Mouse (Mus musculus) urinary bladder, adult 18-20 months (tissue): ENCODE measurements at regions not wholly inside any gene's neighbourhood (a gene's known extent, or its start where the extent isn't known, plus 50 kb on each side); places are given as distances from the start of the nearest gene placed in this dataset.
"Not testable (repeated sequence)": the region's sequence is repeated elsewhere in the genome, so short reads cannot be mapped to it uniquely, and the experiment has no call there.

ENCODE experiments used
- DNase-seq, 2 experiments: peaks; one replicate each; pipeline ENCODE4 v3.0.0; 2022; ENCODE audit warnings: low spot score in 2 of 2, mixed read lengths in 2 of 2

DNA sequence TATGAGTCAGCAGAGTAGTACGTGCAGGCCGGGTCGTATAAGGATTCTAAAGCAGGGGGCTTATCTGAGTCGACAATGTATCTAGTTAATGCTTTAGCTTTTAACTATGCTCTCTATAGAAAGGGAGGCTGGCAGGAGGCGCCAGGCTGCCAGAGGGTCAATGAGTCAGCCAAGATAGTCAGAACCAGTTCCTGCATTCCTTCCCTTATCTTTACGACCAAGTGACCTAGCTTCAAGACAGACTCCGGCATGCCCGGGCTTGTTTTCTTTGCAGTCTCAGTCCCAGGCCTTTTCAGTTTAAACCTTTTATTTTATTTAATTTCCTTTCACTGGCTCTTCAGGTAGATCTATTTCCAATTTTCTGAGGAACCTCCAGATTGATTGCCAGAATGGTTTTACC lies 374.0 kb upstream of the Nrxn1 start:
- peak in 1 of 2 experiments; percentile 53 for DNase-seq

DNA sequence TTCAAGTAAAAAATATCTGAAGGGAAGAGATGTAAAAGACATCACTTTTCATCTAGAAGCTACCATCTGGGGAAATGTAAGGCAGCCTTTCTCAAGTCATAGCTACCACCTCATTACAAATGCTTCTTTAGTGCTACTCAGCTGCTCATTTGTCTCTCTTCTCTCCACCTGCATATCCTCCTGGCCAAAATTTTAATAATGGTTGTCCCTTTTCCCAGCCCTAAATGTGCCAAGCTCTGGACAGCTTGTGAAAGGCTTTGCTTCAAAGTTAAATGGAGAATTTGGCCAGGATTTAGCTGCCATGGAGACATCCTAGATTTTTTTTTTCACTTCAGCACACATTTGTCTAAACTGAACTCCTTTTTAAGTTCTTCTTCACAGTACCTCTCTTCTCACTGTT lies 358.8 kb upstream of the Nrxn1 start:
- no peak for DNase-seq

DNA sequence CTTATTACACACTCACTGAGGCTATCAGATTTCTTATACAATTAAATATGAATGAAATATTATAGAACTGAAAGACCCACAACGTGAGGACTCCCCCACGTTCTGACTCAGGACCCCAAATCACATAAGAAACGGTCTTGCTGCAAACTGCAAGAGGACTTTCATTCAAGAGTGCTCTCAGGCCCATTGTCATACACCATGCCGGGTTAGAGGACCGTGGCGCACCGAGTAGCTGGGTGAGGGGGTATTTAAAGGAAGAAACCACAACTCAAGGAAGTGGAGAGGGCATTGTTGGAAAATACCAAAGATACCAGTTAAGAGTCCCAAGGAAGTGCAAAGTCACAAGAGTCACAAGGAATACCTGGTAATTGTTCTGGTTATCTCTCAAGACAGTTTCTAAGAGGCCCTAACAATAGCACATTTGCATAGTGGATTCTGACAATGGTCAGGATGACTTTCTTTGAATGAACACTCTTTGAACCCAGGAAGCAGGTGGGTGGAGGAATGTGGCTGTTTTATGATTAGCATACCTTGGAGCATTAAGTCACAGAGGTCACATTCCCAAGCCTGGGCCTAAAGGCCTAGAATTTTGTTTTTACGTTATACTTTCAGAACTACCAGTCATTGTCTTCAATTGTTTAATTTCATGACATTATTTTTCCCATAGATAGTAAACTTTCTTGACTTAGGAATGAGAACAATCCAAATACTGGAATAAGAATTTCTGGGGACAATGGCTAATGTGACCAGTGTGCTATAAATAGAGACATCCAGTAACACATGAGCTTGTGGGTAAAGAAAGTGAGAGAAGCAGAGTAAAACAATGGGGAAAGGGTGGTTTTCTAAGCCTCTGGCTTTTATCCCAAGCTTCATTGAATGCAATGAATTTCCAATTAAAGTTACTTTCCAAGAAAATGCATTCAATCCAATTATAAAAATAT lies 339.2 kb upstream of the Nrxn1 start:
- not testable (repeated sequence) for DNase-seq

DNA sequence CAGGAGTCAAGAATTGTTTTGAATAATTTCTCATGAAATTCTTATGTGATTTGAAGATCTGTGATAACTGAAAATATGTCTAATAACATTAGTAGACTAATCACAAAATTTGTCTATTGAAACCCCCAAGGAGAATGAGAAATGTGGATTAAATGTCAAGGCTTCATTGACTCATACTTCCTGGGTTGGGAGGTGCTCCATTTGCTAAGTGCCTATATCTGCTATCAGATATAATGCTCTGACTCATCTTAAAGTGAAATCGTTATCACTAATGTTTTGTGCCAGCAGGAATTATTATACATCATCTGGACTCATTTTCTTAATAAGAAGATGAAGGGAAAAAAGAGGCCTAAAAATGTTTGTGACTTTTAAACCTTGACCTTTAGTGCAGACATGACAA lies 337.5 kb upstream of the Nrxn1 start:
- DNase-seq = no peak

DNA sequence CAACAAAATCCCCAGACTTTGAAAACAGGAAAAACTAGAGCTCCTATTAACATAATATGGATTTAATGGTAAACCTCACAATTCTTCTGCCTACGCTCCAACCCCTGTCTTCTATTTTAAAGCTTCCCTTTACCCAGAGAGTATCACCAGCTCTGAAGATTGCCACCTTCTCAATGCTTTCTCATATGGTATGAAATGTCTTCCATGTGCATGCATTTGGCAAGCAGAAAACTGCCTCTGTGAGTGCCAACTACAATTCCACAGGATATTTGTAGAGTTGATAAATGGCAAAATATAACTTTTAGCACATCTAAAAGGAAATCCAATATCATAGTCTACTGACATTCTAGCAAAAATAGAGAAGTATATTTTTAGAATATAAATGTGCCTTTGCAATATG lies 332.2 kb upstream of the Nrxn1 start:
- no peak for DNase-seq

DNA sequence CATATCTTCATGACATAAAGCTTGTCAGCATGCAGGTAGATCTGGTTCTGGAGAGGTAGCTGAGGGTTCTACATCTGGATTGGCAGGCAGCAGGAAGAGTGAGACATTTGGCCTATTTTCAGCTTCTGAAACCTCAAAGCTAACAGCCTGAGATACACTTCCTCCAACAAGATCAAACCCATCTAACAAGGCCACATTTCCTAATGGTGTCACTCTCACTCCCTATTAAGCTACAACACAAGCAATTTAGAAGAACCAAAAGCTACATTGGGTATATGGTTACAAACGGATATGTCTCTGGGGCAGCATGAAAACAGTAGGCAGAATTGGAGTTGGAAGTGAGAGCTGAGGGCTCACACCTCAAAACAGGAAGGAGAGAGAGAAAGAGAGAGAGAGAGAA lies 325.7 kb upstream of the Nrxn1 start:
- DNase-seq = no peak

DNA sequence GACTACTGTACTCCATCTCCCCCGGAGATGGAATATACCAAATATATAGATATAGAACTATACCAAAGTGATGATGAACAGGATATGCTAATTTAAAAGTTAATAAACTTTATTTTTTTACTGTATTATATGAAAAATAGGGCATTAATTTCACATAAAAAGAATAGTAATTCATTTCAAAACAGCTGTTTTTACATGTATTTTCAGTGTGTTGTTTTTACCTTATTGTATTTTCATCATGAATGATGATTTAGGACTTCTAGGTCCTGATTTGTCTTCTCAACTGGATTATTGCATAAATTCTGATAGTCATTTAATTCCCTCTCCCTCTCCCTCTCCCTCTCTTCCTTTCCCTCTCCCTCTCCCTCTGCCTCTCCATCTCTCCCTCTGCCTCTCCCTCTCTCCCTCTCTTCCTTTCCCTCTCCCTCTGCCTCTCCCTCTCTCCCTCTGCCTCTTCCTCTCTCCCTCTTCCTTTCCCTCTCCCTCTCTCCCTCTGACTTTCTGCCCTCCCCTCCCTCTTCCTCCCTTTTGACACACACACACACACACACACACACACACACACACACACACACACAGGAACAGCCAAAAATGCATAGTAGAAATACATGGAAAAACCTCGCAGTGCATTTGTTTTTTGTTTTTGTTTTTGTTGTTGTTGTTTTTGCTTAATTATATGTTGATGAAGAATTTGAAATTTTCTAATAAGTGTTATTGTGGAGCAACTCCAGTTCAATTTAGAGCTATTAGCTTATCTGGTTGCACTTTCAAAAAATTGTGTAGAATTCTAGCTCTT lies 298.3 kb upstream of the Nrxn1 start:
- DNase-seq = no peak

DNA sequence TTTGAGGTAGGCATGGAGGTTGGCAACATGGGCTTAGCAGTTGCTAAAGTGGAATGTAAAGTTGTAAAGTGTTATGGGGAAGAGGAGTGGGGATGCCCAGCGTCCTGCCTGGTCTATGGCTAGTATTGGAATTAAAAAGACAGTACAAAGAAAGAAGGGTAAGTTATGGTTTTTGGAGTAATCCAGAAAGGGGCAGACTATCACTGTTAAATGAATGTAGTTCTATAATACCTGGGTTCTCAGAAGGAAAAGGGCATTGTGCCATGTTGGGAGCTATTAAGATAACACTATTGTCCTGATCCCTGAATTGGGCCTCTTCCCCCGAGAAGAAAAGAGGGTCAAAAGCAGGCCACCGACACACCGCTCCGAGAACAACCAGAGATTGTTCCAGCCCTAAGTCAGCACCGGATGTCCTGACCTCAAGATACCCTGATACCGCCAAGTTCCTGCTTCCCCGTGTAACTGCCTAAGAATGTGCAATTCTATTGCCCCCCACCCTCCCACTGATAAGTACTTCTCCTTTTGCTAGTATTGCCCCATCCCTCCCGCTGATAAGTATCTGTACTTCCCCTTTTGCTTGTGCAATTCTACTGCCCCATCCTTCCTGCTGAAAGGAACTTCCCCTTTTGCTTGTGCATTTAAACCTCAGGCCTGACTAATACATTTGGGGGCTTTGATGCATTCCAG lies 297.2 kb upstream of the Nrxn1 start:
- DNase-seq = not testable (repeated sequence)

DNA sequence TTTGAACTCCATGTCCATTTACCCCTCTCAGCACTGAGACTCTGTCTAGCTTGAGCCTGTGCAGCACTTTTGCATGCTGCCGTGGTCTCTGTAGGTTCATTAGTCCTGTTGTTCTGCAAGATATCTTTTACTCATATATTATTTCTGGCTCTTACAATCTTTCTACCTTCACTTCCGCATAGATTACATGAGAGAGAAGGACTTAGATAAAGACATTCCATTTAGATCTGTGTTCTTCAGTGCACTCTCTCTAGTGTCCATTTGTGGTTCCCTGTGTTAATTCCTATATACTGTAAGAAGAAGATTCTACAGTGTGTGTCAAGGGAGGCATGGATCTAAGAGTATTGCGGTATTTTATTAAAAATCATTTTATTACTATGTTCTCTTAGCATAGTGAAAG lies 295.6 kb upstream of the Nrxn1 start:
- no peak for DNase-seq

DNA sequence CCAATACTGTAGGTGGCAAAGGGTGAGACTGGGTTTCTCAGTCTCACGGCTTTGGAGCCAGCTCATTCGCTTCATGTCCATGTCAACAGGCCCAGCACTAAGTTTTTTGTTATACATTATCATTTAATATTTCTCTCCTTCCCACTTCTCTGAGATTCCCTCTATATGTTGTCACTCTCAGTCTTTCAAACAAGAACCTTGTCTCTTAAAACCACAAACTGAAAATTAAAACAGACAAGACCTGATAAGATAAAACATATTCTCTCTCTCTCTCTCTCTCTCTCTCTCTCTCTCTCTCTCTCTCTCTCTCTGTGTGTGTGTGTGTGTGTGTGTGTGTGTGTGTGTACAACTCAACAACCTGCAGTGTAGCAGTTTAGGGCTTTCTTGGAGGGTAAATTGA lies 295.2 kb upstream of the Nrxn1 start:
- no peak for DNase-seq

DNA sequence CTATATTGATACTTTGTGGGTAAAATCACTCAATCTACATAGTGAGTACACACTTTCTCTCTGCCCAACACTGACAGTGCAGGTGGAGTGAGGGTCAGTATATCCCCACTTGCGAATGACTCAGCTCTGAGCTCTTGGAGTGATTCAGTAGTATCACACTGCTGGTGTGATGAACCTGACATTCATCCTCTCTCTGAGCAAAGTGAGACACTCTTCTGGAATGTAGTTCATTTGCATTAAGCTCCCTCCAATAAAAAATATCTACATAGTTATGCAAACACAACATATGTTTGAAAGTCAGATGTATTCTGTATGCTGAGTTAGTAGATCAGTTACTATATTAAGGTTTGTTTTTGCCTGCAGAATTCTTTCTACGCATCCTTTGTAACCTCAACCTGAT lies 293.1 kb upstream of the Nrxn1 start:
- no peak for DNase-seq

DNA sequence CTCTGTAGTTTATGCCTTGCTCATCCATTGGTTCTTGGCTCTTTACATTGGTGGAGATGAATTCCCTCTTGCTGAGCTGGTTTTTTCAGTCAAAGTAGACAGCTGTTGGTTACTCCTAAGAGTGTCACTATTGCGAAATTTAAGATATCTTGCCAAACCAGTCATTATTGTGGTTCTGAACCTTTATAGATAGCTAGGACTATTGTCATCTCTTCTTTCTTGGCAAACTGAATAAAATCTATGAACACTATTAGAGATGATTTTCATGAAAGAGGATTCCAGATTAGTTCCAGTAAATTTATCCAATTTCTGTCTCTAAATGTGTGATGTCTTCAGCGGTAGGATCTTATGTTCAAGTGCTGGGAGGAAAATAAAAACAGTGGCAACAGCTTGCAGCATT lies 275.3 kb upstream of the Nrxn1 start:
- no peak for DNase-seq

DNA sequence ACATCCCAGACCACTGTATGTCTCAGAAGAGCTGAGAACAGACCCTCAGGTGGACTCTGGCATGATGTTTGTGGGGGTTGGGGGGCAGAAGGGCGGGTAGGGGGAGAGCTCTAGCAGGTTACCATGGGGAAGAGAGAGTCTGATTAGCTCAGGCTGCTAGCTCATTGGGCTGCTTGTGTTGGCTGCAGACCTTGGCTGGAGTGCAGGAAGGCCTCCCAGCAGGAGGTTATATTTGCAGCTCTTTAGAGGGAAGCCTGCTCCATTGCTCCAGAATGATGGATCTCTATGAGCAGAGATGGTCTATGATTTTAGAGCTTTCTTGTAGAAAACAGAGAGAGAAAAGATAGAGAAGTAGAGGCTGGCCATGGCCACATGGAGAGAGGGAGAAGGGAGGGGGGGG lies 268.4 kb upstream of the Nrxn1 start:
- DNase-seq = no peak

DNA sequence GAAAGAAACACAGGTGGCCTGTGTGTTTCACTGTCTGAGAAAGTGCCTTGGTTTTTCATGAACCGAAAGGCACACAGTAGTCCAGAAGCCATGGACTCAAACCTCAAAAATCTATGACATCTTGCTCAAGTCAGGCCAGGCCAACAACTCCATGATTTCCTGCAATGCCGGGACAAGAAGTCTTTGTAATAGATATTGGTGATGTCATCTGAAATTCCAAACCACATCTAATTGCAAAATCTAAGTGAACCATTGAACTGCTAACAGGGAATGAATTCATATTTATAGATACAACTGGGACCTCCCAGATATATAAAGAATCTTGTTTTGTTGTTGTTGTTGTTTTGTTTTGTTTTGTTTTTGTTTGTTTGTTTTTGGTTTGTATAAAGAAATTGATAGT lies 259.2 kb upstream of the Nrxn1 start:
- DNase-seq = no peak

DNA sequence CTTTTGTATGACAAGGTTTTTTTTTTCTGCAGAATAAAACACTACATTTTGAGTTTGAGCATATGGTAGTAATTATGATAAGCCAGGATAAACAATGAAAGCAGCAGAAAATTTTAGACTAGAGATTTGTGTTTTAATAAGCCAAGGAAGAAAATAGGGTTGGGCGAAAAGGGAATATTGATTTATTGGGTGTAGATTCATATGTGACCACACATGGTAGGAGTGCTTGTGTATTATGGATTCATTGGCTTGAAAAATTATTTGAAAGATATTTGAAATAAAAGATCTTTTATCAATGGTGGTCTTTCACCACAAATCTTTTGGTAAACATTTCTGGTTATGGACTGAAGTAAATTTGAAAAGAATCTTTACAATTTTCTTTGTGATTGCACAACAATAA lies 244.0 kb upstream of the Nrxn1 start:
- no peak for DNase-seq

DNA sequence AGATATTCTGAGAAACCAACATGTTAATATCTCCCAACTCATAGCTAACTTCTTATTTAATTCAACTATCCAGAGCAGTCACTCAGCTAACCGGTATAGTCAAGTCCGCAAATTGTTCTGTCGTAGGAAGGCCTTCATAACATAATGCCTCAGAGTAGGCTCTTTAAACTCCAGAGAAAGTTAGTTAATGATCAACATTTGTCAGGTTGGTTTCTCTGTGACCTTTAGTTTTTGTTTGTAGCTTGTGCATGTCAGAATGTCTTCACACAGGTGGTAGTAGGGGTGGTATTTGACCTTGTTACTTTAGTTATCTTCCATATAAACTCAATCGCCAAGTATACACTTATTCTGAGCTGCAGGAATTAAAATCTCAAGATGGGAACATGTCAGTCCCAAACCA lies 240.9 kb upstream of the Nrxn1 start:
- DNase-seq = no peak

DNA sequence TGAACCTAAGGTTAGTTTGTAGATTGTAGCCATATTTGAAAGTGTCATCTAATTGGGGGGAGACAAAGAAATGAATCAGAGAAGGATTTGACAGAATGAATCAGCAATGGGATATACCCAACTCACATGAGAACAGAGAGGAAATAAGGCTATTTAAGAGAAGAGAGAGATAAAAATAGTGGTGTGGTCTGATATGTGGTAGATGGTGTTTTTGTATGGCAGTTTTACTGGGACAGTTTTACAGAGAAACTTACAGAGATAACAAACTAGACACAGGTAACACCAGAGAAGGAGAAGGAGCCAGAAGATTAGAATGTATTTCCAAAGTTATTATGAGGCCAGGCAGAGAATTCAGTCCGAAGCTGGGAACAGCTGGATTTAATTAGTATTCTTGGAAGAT lies 240.3 kb upstream of the Nrxn1 start:
- DNase-seq = no peak

DNA sequence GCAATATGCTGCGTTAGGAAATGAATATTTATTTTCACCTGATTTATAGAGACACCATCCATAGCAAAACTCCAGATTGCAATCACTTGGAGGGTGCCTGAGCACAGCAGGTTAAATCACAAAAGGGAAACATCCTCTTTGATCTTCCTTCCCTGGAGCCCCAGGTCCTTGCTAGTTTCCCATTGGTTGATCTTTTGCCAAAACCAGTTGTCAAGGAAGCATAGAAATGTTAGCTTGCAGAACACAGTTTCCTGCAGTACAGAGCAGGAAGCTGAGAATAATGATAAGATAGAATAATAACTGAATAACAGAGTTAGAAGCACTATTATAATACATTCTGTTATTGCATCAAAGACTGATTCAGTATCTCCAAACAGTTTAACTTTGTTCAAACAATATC lies 231.5 kb upstream of the Nrxn1 start:
- DNase-seq = no peak

DNA sequence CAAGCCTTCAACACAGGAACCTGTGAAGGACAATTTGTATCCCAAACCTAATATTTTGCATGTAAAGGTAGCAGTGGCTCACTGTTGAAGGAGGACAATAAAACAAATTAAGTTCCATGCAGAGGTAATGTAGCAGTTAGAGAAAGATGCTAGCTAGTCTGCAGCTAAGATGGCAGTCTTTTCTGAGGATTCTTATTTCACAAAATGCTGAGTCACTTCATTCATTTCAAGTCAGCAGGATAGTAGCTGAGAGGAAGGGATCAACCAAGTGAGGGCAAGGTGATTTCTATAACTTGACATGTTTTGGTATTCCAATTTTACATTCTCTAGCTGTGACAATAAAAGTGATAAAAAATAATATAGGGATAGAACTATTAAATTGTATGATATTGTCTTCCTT lies 194.0 kb upstream of the Nrxn1 start:
- DNase-seq = no peak

DNA sequence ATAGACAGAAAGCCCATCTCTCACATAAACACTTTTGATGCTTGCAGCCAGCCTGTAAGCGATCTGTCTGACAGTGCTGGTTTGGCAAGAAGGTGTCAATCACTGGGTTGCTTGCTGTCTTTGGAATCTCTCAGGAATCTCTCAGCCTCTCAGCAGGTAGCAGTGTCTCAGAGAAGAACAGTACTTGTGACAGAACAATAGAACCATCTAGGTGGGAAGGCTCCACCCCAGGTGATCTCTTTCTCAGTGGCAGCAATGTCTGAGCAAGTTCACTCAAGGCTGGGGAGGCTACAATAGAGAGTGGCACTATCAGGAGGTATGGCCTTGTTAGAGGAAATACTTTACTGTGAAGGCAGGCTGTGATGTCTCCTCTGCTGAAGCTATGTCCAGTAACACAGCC lies 181.5 kb upstream of the Nrxn1 start:
- no peak for DNase-seq

DNA sequence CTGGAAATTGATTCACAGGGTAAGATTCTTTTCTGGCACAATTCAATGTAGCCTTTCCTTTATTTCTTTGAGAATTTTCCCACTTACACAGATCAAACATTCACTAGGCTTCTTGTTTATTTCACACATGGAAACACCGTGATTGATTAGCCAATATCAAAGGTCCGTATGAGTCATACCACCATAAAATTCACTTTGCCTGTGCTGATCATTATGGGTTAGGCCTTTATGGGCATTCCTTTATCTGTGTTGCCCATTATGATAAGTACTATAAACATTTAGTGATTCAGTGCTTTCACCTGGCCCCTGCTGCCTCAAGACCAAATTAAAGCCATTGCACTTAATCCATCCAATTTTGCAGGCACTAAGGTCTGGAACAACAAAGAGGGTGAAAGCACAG lies 145.8 kb upstream of the Nrxn1 start:
- no peak for DNase-seq

DNA sequence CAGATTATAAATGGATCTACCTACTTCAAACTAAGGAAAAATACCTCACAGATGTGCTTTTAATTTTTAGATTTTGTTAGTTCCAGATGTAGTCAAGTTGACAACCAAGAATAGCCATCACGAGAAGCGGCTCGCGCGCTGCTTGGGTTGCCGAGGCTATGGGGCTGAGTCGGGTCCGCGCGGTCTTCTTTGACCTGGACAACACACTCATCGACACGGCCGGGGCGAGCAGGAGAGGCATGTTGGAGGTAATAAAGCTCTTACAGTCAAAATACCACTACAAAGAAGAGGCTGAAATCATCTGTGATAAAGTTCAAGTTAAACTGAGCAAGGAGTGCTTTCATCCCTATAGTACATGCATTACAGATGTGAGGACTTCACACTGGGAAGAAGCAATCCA lies 143.8 kb upstream of the Nrxn1 start:
- DNase-seq = not testable (repeated sequence)

DNA sequence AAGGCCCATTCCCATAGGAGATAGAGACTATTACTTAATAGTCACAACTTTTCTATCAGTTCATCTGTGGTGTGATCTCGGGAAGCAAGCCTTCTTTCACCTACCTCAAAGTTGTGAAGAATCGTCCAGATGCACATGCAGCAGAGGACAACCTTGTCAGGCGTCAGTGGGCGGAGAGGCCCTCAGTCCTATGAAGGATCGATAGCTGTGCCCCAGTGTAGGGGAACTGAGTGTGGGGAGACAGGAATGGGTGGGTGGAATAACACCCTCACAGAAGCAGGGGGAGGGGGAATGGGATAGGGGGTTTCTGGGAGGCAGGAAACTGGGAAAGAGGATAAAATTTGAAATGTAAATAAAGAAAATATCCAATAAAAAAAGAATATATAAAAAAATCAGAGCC lies 133.5 kb upstream of the Nrxn1 start:
- DNase-seq = no peak
